In the genomic region with DNA sequence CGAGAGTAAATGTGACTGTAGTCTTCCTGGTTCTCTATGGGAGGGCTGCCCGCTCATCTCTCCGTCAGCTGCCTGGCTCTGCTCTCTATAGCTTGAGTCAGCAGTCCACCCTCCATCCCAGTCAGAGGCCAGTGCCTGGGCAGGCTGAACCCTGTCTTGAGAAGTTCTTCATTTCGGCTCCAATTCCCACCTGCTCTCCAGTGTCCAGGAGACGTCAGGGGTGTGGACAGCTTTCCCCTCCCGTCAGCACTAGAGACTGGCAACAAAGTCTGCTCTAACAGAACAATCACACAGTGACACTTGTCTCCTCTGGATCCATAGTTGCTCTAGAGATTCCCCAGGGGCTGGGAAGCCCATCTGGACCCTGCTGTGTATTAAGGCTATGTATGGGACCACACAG, we compare ENCODE assay signal across 18 mouse cellular contexts. TPM values are rescaled to one million over a fixed set of nuclear protein-coding genes. Genes with fewer than 3 reads are reported as not detected.
"Had no signal": no experiment of that assay in that cellular context is flagged by ENCODE, and none has a peak within 500 bp of the region (broad histone marks: within the 10 kb centered on the region; RNA-seq: fewer than 3 reads in every experiment).

No protein-coding gene starts in this region.

- H3K4me1 ChIP-seq: midbrain, embryonic 15.5 days had no signal

- DNase-seq: kidney, postnatal 4 days; liver, postnatal 0 days; lung, embryonic 14.5 days; thymus, adult 18-20 months; thymus, postnatal 36 days had no signal

- ATAC-seq: midbrain, embryonic 15.5 days had no signal

- H3K4me3 ChIP-seq: limb, embryonic 12.5 days; limb, embryonic 15.5 days; midbrain, embryonic 12.5 days; midbrain, embryonic 15.5 days; neural tube, embryonic 13.5 days had no signal

- H3K9me3 ChIP-seq: limb, embryonic 12.5 days; limb, embryonic 15.5 days; midbrain, embryonic 12.5 days; midbrain, embryonic 15.5 days; neural tube, embryonic 13.5 days had no signal

- H3K27me3 ChIP-seq: midbrain, embryonic 12.5 days; midbrain, embryonic 15.5 days; neural tube, embryonic 13.5 days had no signal

- H3K27ac ChIP-seq: limb, embryonic 12.5 days; limb, embryonic 15.5 days; liver, embryonic 14.5 days; macrophage; midbrain, embryonic 12.5 days; midbrain, embryonic 15.5 days; neural tube, embryonic 13.5 days had no signal

- H3K9ac ChIP-seq: limb, embryonic 12.5 days; limb, embryonic 15.5 days; liver, embryonic 14.5 days; liver, postnatal 0 days; lung, embryonic 14.5 days; midbrain, embryonic 12.5 days; midbrain, embryonic 15.5 days; neural tube, embryonic 13.5 days had no signal

- H3K4me2 ChIP-seq: limb, embryonic 12.5 days; limb, embryonic 15.5 days; liver, embryonic 11.5 days; lung, embryonic 14.5 days; midbrain, embryonic 12.5 days; midbrain, embryonic 15.5 days; neural tube, embryonic 13.5 days had no signal

- H3K36me3 ChIP-seq: limb, embryonic 12.5 days; limb, embryonic 15.5 days; midbrain, embryonic 12.5 days; midbrain, embryonic 15.5 days; neural tube, embryonic 13.5 days had no signal

RNA-seq across cellular contexts. Expression of gene Lif, which starts 36.7 kb away (rescaled TPM):
- polyA plus RNA-seq: liver, embryonic 11.5 days; liver, postnatal 0 days; midbrain, embryonic 12.5 days; midbrain, embryonic 15.5 days; neural tube, embryonic 13.5 days had no signal

RNA-seq across cellular contexts. Expression of gene Osm, which starts 57.8 kb away (rescaled TPM):
- total RNA-seq: layer of hippocampus, adult 18-20 months; layer of hippocampus, postnatal 14 days; left cerebral cortex, postnatal 14 days had no signal
- polyA plus RNA-seq: kidney, embryonic 16.5 days; limb, embryonic 12.5 days; lung, embryonic 14.5 days; midbrain, embryonic 12.5 days; neural tube, embryonic 13.5 days; testis, adult 2 months had no signal
